Mouse (Mus musculus) MEL (cell line): ENCODE results near the gene Gm20489. TPM values are rescaled to one million over a fixed set of nuclear protein-coding genes. Genes with fewer than 3 reads are reported as not detected.

Source experiments
- DNase-seq: peaks from one replicate; pipeline ENCODE4 v3.0.0; 2011; ENCODE audit warnings: low read depth, low spot score
- H3K27ac ChIP-seq: 2 replicates; pipeline ENCODE4 v1.5.1; 2012; ENCODE audit warnings: low read depth, mild to moderate bottlenecking, control low read depth, low read length, moderate library complexity; ENCODE audit not compliant: control insufficient read depth
- H3K27me3 ChIP-seq, 2 experiments: fragments of 150-350 bp in 1 of 2; sonication (generic) in 1 of 2; 2 replicates each; pipeline ENCODE4 v1.6.1; 2012; ENCODE audit warnings: low read length in 2 of 2, mild to moderate bottlenecking in 2 of 2, improper control_type of control experiment in 1 of 2, moderate library complexity in 1 of 2; ENCODE audit not compliant: insufficient read depth in 2 of 2, control insufficient read depth in 1 of 2
- H3K36me3 ChIP-seq, 2 experiments: 2 replicates each; pipeline ENCODE4 v1.6.1; 2012 to 2014; ENCODE audit warnings: low read length in 2 of 2, improper control_type of control experiment in 1 of 2, inconsistent platforms in 1 of 2, mild to moderate bottlenecking in 1 of 2; ENCODE audit not compliant: insufficient read depth in 2 of 2, control insufficient read depth in 1 of 2
- H3K4me1 ChIP-seq, 2 experiments: fragments of 150-350 bp in 1 of 2; sonication (generic) in 1 of 2; 2 replicates each; pipeline ENCODE4 v1.6.1; 2012; ENCODE audit warnings: low read length in 2 of 2, improper control_type of control experiment in 1 of 2, mild to moderate bottlenecking in 1 of 2; ENCODE audit not compliant: insufficient read depth in 2 of 2, control insufficient read depth in 1 of 2
- H3K4me3 ChIP-seq, 2 experiments: fragments of 150-350 bp in 1 of 2; sonication (generic) in 1 of 2; 2 replicates each; pipeline ENCODE4 v1.5.1; 2012; ENCODE audit warnings: low read depth in 2 of 2, low read length in 2 of 2, mild to moderate bottlenecking in 2 of 2, moderate library complexity in 2 of 2, control low read depth in 1 of 2, improper control_type of control experiment in 1 of 2; ENCODE audit not compliant: control insufficient read depth in 1 of 2, insufficient read depth in 1 of 2
- H3K79me2 ChIP-seq: 2 replicates; pipeline ENCODE4 v1.6.1; 2012; ENCODE audit warnings: mild to moderate bottlenecking, low read length, moderate library complexity; ENCODE audit not compliant: control insufficient read depth, poor library complexity, insufficient read depth
- H3K9ac ChIP-seq: 2 replicates; pipeline ENCODE4 v1.6.1; 2012; ENCODE audit warnings: low read depth, mild to moderate bottlenecking, control low read depth, low read length, moderate library complexity; ENCODE audit not compliant: control insufficient read depth, poor library complexity, severe bottlenecking
- H3K9me3 ChIP-seq: fragments of 150-350 bp; sonication (generic); replicated peaks from 2 replicates; pipeline ENCODE4 v1.6.1; 2012; ENCODE audit warnings: mild to moderate bottlenecking, low read length, improper control_type of control experiment, moderate library complexity; ENCODE audit not compliant: insufficient read depth
- CTCF ChIP-seq, 3 experiments: IDR thresholded peaks in 2 of 3; conservative IDR thresholded peaks in 1 of 3; 2 replicates each; pipeline ENCODE4 v1.5.1; 2011 to 2012; ENCODE audit warnings: low read length in 3 of 3, low read depth in 2 of 3, mild to moderate bottlenecking in 2 of 3, improper control_type of control experiment in 1 of 3, inconsistent platforms in 1 of 3, mixed read lengths in 1 of 3, moderate library complexity in 1 of 3; ENCODE audit not compliant: control insufficient read depth in 1 of 3, insufficient read depth in 1 of 3, poor library complexity in 1 of 3, severe bottlenecking in 1 of 3
- E2F4 ChIP-seq: IDR thresholded peaks from 2 replicates; pipeline ENCODE4 v1.6.1; 2011; ENCODE audit warnings: low read depth, low read length, improper control_type of control experiment, borderline replicate concordance
- EP300 ChIP-seq, 2 experiments: IDR thresholded peaks; 2 replicates each; pipeline ENCODE4 v1.6.1; 2011; ENCODE audit warnings: improper control_type of control experiment in 2 of 2, low read length in 2 of 2, low read depth in 1 of 2, mild to moderate bottlenecking in 1 of 2
- ETS1 ChIP-seq: IDR thresholded peaks from 2 replicates; pipeline ENCODE4 v1.6.1; 2012; ENCODE audit warnings: low read depth, mild to moderate bottlenecking, inconsistent platforms, low read length, improper control_type of control experiment, moderate library complexity
- GATA1 ChIP-seq: IDR thresholded peaks from 2 replicates; pipeline ENCODE4 v1.6.1; 2011; ENCODE audit warnings: low read depth, low read length, improper control_type of control experiment
- JUND ChIP-seq: IDR thresholded peaks from 2 replicates; pipeline ENCODE4 v1.6.1; 2011; ENCODE audit warnings: low read depth, mild to moderate bottlenecking, improper control_type of control experiment, low read length
- KAT2A ChIP-seq: conservative IDR thresholded peaks from 2 replicates; pipeline ENCODE4 v1.6.1; 2012; ENCODE audit warnings: low read depth, low read length, improper control_type of control experiment, inconsistent platforms
- MAFK ChIP-seq: IDR thresholded peaks from 2 replicates; pipeline ENCODE4 v1.6.1; 2011; ENCODE audit warnings: low read depth, mild to moderate bottlenecking, low read length, improper control_type of control experiment, borderline replicate concordance
- MAX ChIP-seq: IDR thresholded peaks from 2 replicates; pipeline ENCODE4 v1.6.1; 2011; ENCODE audit warnings: low read length, improper control_type of control experiment
- MAZ ChIP-seq: IDR thresholded peaks from 2 replicates; pipeline ENCODE4 v1.6.1; 2012; ENCODE audit warnings: low read depth, mild to moderate bottlenecking, inconsistent platforms, low read length, improper control_type of control experiment
- MEF2A ChIP-seq: IDR thresholded peaks from 2 replicates; pipeline ENCODE4 v1.6.1; 2014; ENCODE audit warnings: low read depth, mild to moderate bottlenecking, inconsistent platforms, low read length, improper control_type of control experiment; ENCODE audit not compliant: poor library complexity, insufficient replicate concordance, severe bottlenecking; ENCODE audit errors: extremely low read depth
- NELFE ChIP-seq: IDR thresholded peaks from 2 replicates; pipeline ENCODE4 v1.6.1; 2011; ENCODE audit warnings: low read depth, low read length, improper control_type of control experiment
- NRF1 ChIP-seq: IDR thresholded peaks from 2 replicates; pipeline ENCODE4 v1.6.1; 2014; ENCODE audit warnings: low read depth, mild to moderate bottlenecking, inconsistent platforms, low read length, improper control_type of control experiment, moderate library complexity; ENCODE audit not compliant: poor library complexity, insufficient read depth, severe bottlenecking
- POLR2A ChIP-seq, 2 experiments: IDR thresholded peaks; 2 replicates each; pipeline ENCODE4 v1.6.1; 2011 to 2012; ENCODE audit warnings: low read length in 2 of 2, mild to moderate bottlenecking in 2 of 2, control low read depth in 1 of 2, improper control_type of control experiment in 1 of 2, low read depth in 1 of 2, moderate library complexity in 1 of 2; ENCODE audit not compliant: control insufficient read depth in 1 of 2, insufficient read depth in 1 of 2, poor library complexity in 1 of 2
- POLR2AphosphoS2 ChIP-seq: IDR thresholded peaks from 2 replicates; pipeline ENCODE4 v1.6.1; 2011; ENCODE audit warnings: low read length, improper control_type of control experiment
- POLR2AphosphoS5 ChIP-seq: IDR thresholded peaks from 2 replicates; pipeline ENCODE4 v1.6.1; 2012; ENCODE audit warnings: low read depth, borderline replicate concordance, mild to moderate bottlenecking, inconsistent platforms, low read length, moderate library complexity, mixed read lengths
- RAD21 ChIP-seq: IDR thresholded peaks from 2 replicates; pipeline ENCODE4 v1.6.1; 2011; ENCODE audit warnings: mild to moderate bottlenecking, low read depth, low read length, improper control_type of control experiment
- RCOR1 ChIP-seq: IDR thresholded peaks from 2 replicates; pipeline ENCODE4 v1.6.1; 2012; ENCODE audit warnings: low read depth, mild to moderate bottlenecking, inconsistent platforms, low read length, improper control_type of control experiment
- SIN3A ChIP-seq: IDR thresholded peaks from 2 replicates; pipeline ENCODE4 v1.6.1; 2012; ENCODE audit warnings: low read length, improper control_type of control experiment, inconsistent platforms
- SMC3 ChIP-seq: IDR thresholded peaks from 2 replicates; pipeline ENCODE4 v1.6.1; 2011; ENCODE audit warnings: low read depth, low read length, improper control_type of control experiment
- TBP ChIP-seq: IDR thresholded peaks from 2 replicates; pipeline ENCODE4 v1.8.0; 2011; ENCODE audit warnings: low read depth, low read length, improper control_type of control experiment
- UBTF ChIP-seq: IDR thresholded peaks from 2 replicates; pipeline ENCODE4 v1.6.1; 2012; ENCODE audit warnings: low read depth, mild to moderate bottlenecking, inconsistent platforms, low read length, improper control_type of control experiment, moderate library complexity, borderline replicate concordance; ENCODE audit not compliant: insufficient read depth
- USF1 ChIP-seq: IDR thresholded peaks from 2 replicates; pipeline ENCODE4 v1.6.1; 2014; ENCODE audit warnings: low read depth, mild to moderate bottlenecking, inconsistent platforms, low read length, improper control_type of control experiment, moderate library complexity
- ZC3H11A ChIP-seq: IDR thresholded peaks from 2 replicates; pipeline ENCODE4 v1.6.1; 2012; ENCODE audit warnings: low read depth, mild to moderate bottlenecking, inconsistent platforms, low read length, improper control_type of control experiment
- ZKSCAN1 ChIP-seq: IDR thresholded peaks from 2 replicates; pipeline ENCODE4 v1.6.1; 2012; ENCODE audit warnings: low read depth, mild to moderate bottlenecking, inconsistent platforms, low read length, improper control_type of control experiment, moderate library complexity
- ZNF384 ChIP-seq: IDR thresholded peaks from 2 replicates; pipeline ENCODE4 v1.6.1; 2012; ENCODE audit warnings: low read depth, mild to moderate bottlenecking, inconsistent platforms, low read length, improper control_type of control experiment
- polyA plus RNA-seq, 2 experiments: library from polyadenylated mRNA; stranded (reverse) in 1 of 2; unstranded in 1 of 2; fragments of >175 nt in 1 of 2; fragments of >200 nt in 1 of 2; gene quantifications; 2 replicates each; pipeline versions ENCODE4 v1.2.1 to v1.2.4; 2012; ENCODE audit warnings: low replicate concordance in 2 of 2, low read depth in 1 of 2; ENCODE audit not compliant: insufficient read length in 2 of 2, insufficient read depth in 1 of 2, missing spikeins in 1 of 2
- total RNA-seq: library from RNA; depleted of rRNA; stranded (reverse); fragments of 300-350 nt; gene quantifications from 2 replicates; pipeline ENCODE4 v1.2.3, GENCODE M21; 2012

Gm20489 gene
- total and polyA plus RNA-seq, 3 experiments, result not detected

- H3K79me2 ChIP-seq, result no peaks in the 10 kb centered on the region
- H3K4me3 ChIP-seq, result no peak overlapping the region
- H3K36me3 ChIP-seq, result peaks cover 0 to 7% of the 10 kb centered on the region in 2 experiments; a peak in 2 of 4 replicates
- no peaks in the 10 kb centered on the region for H3K27me3 ChIP-seq
- DNase-seq, result no peak
- H3K9ac ChIP-seq, result no peak overlapping the region
- H3K4me1 ChIP-seq, result peaks cover 4 to 8% of the 10 kb centered on the region in 2 experiments; a peak in 3 of 4 replicates
- TF ChIP-seq EP300 (IDR thresholded peaks at IDR 0.05; ENCODE audit: low read depth in 1 of 2, low read length in 2 of 2), result no peak
- TF ChIP-seq GATA1, result no peak
- TF ChIP-seq SMC3, result no peak
- TF ChIP-seq ZNF384, result no peak
- TF ChIP-seq TBP, result no peak
- no peak for TF ChIP-seq POLR2A (IDR thresholded peaks at IDR 0.05; ENCODE audit: control insufficient read depth in 1 of 2, insufficient read depth in 1 of 2, low read depth in 1 of 2, low read length in 2 of 2, poor library complexity in 1 of 2)
- TF ChIP-seq KAT2A, result no peak
- TF ChIP-seq MAX, result no peak
- TF ChIP-seq NRF1, result no peak
- no peaks in the 10 kb centered on the region for H3K9me3 ChIP-seq
- H3K27ac ChIP-seq, result no peak overlapping the region
Observed at GRCm38 (mm10) chrX:101266631-101267030, 2.2 kb downstream of the Gm20489 start.

GRCm38 (mm10) chrX:101263892-101264291 is 4.9 kb downstream of the Gm20489 start, which contains the start of gene Gm614:
TSS of gene Gm614 (minus strand) at chrX:101263992.
- Histone ChIP-seq H3K79me2 (no peaks in the 10 kb centered on the region), H3K27ac (no peak within 1 kb of the TSS), H3K4me1 (peaks cover 4 to 18% of the 10 kb centered on the region in 2 experiments; a peak in 3 of 4 replicates), H3K4me3 (no peak within 1 kb of the TSS), H3K36me3 (peaks cover 0 to 21% of the 10 kb centered on the region in 2 experiments; a peak in 2 of 4 replicates), H3K9me3 (no peaks in the 10 kb centered on the region), H3K9ac (no peak within 1 kb of the TSS), H3K27me3 (no peaks in the 10 kb centered on the region)
- TF ChIP-seq E2F4 (no peak), EP300 (IDR thresholded peaks at IDR 0.05; ENCODE audit: low read depth in 1 of 2, low read length in 2 of 2) (no peak), CTCF (IDR thresholded peaks at IDR 0.05 in 2 of 3, conservative IDR thresholded peaks at IDR 0.05 in 1 of 3; ENCODE audit: control insufficient read depth in 1 of 3, insufficient read depth in 1 of 3, low read depth in 2 of 3, low read length in 3 of 3, poor library complexity in 1 of 3, severe bottlenecking in 1 of 3) (no peak), ETS1 (no peak), NRF1 (no peak), MAFK (no peak), SIN3A (no peak), RAD21 (no peak), NELFE (no peak), MAZ (no peak), ZKSCAN1 (no peak), JUND (no peak), USF1 (no peak), POLR2AphosphoS5 (no peak), MAX (no peak), POLR2AphosphoS2 (no peak), UBTF (no peak), RCOR1 (no peak), MEF2A (no peak), ZC3H11A (no peak)
- DNase-seq, result no peak
